Mouse (Mus musculus): ENCODE measurements at regions not wholly inside any gene's neighbourhood (a gene's known extent, or its start where the extent isn't known, plus 50 kb on each side); places are given as distances from the start of the nearest gene placed in this dataset.

DNA sequence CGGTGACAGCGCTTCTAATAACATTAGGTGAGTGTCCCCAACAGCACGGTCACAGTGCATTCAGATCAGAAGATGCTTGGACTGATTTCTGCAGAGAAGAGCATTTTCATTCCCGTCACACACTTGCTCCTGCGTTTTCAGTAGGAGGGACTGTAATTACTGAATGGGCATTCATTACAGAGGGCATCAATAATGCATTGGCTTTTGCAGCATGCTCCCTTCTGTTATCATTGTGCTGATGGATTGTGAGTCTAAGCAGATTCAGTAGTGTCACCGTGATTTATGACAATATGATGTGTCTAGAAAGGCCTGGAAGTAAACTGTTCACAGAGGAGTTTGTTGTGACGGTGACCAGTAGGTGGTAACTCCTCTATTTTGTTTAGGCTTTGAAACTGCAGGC is 103.6 kb downstream of the Hhipl2 start:
- H3K36me3 ChIP-seq (ENCODE audit: control insufficient read depth in 1 of 2, insufficient read depth in 2 of 2, low read length in 2 of 2) = no peaks in the 10 kb centered on the region
- TF ChIP-seq RCOR1 (IDR thresholded peaks at IDR 0.05; ENCODE audit: low read depth, low read length) = no peak
- no peaks in the 10 kb centered on the region for H3K79me2 ChIP-seq (ENCODE audit: control insufficient read depth, insufficient read depth, low read length, poor library complexity)
- no peaks in the 10 kb centered on the region for H3K4me1 ChIP-seq (ENCODE audit: control insufficient read depth in 1 of 2, insufficient read depth in 2 of 2, low read length in 2 of 2)
- H3K27me3 ChIP-seq (ENCODE audit: control insufficient read depth in 1 of 2, insufficient read depth in 2 of 2, low read length in 2 of 2) = no peaks in the 10 kb centered on the region
- no peak overlapping the region for H3K9ac ChIP-seq (ENCODE audit: control insufficient read depth, low read depth, low read length, poor library complexity, severe bottlenecking)
- no peak overlapping the region for H3K27ac ChIP-seq (ENCODE audit: control insufficient read depth, low read depth, low read length)
- no peaks in the 10 kb centered on the region for H3K9me3 ChIP-seq (replicated peaks; ENCODE audit: insufficient read depth, low read length)
- H3K4me3 ChIP-seq (ENCODE audit: control insufficient read depth in 1 of 2, insufficient read depth in 1 of 2, low read depth in 2 of 2, low read length in 2 of 2) = no peak overlapping the region
- DNase-seq (ENCODE audit: low read depth, low spot score) = no peak

- Histone ChIP-seq H3K9ac (ENCODE audit: control insufficient read depth, low read depth, low read length, poor library complexity, severe bottlenecking) (no peak overlapping the region), H3K4me1 (ENCODE audit: control insufficient read depth in 1 of 2, insufficient read depth in 2 of 2, low read length in 2 of 2) (no peaks in the 10 kb centered on the region), H3K4me3 (ENCODE audit: control insufficient read depth in 1 of 2, insufficient read depth in 1 of 2, low read depth in 2 of 2, low read length in 2 of 2) (no peak overlapping the region), H3K79me2 (ENCODE audit: control insufficient read depth, insufficient read depth, low read length, poor library complexity) (no peaks in the 10 kb centered on the region), H3K36me3 (ENCODE audit: control insufficient read depth in 1 of 2, insufficient read depth in 2 of 2, low read length in 2 of 2) (no peaks in the 10 kb centered on the region), H3K9me3 (replicated peaks; ENCODE audit: insufficient read depth, low read length) (no peaks in the 10 kb centered on the region), H3K27ac (ENCODE audit: control insufficient read depth, low read depth, low read length) (no peak overlapping the region), H3K27me3 (ENCODE audit: control insufficient read depth in 1 of 2, insufficient read depth in 2 of 2, low read length in 2 of 2) (no peaks in the 10 kb centered on the region)
- no peak for DNase-seq (ENCODE audit: low read depth, low spot score)
- TF ChIP-seq POLR2A (IDR thresholded peaks at IDR 0.05; ENCODE audit: control insufficient read depth in 1 of 2, insufficient read depth in 1 of 2, low read depth in 1 of 2, low read length in 2 of 2, poor library complexity in 1 of 2) = no peak
These were observed 115.4 kb downstream of the Hhipl2 start for GRCm38 (mm10) chr1:183533386-183533785.

DNA sequence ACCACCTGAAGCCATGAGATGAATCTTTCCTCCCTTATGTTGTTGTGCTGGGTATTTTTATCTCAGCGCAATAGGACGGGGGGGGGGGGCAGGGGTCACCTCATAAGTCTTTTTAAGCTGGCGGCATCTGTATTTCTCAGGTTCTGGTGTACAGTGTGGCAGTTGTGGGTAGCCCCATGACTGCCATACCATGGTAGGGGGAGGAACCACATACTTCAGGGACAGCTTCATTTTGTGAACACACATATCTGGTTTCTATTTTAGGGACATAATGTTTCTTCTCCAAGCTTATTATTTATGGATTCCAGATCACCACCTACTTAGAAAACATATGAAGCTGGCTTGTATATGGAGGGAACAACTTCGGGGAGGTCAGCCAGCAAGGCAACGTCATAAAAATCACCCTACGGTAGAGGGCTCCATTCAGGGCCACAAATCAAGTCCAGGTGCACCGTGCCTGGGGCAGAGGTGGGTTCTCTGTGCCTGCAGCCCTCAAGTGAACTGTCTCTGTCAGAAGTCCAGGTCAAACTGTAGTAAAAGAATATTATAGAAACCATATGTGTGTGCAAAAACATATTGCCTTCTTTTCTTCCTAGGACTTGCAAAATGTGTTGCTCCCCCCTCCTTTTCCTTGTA is 130.9 kb downstream of the Hhipl2 start:
- H3K27ac ChIP-seq (ENCODE audit: control insufficient read depth, low read depth, low read length) = no peak overlapping the region
- TF ChIP-seq EP300 (IDR thresholded peaks at IDR 0.05; ENCODE audit: low read depth in 1 of 2, low read length in 2 of 2) (no peak), NRF1 (IDR thresholded peaks at IDR 0.05; ENCODE audit: insufficient read depth, low read depth, low read length, poor library complexity, severe bottlenecking) (no peak), POLR2AphosphoS5 (IDR thresholded peaks at IDR 0.05; ENCODE audit: borderline replicate concordance, low read depth, low read length) (no peak), TAL1 (IDR thresholded peaks at IDR 0.05; ENCODE audit: low read length) (no peak), JUND (IDR thresholded peaks at IDR 0.05; ENCODE audit: low read depth, low read length) (no peak), USF1 (IDR thresholded peaks at IDR 0.05; ENCODE audit: low read depth, low read length) (no peak), TCF12 (IDR thresholded peaks at IDR 0.05; ENCODE audit: low read depth, low read length) (no peak), TBP (IDR thresholded peaks at IDR 0.05; ENCODE audit: low read depth, low read length) (no peak), SMC3 (IDR thresholded peaks at IDR 0.05; ENCODE audit: low read depth, low read length) (no peak)
- H3K36me3 ChIP-seq (ENCODE audit: control insufficient read depth in 1 of 2, insufficient read depth in 2 of 2, low read length in 2 of 2) = no peaks in the 10 kb centered on the region
- no peaks in the 10 kb centered on the region for H3K4me1 ChIP-seq (ENCODE audit: control insufficient read depth in 1 of 2, insufficient read depth in 2 of 2, low read length in 2 of 2)
- H3K9me3 ChIP-seq (replicated peaks; ENCODE audit: insufficient read depth, low read length) = no peaks in the 10 kb centered on the region
- H3K79me2 ChIP-seq (ENCODE audit: control insufficient read depth, insufficient read depth, low read length, poor library complexity) = no peaks in the 10 kb centered on the region
- H3K9ac ChIP-seq (ENCODE audit: control insufficient read depth, low read depth, low read length, poor library complexity, severe bottlenecking) = no peak overlapping the region
- H3K4me3 ChIP-seq (ENCODE audit: control insufficient read depth in 1 of 2, insufficient read depth in 1 of 2, low read depth in 2 of 2, low read length in 2 of 2) = no peak overlapping the region
- DNase-seq (ENCODE audit: low read depth, low spot score) = no peak
- H3K27me3 ChIP-seq (ENCODE audit: control insufficient read depth in 1 of 2, insufficient read depth in 2 of 2, low read length in 2 of 2) = no peaks in the 10 kb centered on the region

Data from MEL (cell line).